Mouse (Mus musculus): ENCODE data around the gene Cobl.

Gene Cobl

GRCm38 (mm10) chr11:12311419-12311818, 153.3 kb downstream of the Cobl start:
- no peak for DNase-seq (ENCODE audit: low read depth, low spot score)

DNA sequence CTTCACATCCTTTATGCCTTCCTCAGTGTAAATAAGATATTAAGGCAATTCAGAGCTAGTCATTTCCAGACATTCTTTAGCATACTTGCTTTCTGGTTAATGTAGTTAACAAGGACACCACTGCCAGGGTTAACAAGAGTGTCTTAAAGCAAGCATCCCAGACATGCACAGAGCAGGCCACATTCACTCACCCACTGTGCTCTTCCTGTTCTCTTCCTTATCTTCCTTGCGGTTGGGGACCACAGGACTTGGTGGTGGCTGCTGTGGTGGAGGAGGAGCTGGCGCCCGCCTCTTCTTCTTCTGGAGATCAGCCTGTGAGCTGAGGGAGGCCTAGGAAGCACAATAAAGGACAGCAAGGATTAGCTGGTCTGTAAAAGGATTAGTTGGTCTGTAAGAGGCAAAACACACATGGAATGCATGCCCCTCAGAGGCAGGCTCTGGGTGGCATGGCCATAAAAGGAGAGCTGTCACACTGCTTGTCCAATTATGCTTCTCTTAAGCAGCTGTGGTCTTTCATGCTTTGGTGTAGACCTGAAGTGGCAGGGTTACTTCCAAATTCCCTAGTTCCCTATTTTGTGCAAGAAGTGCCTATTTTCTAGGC, 155.2 kb downstream of the Cobl start:
- DNase-seq (ENCODE audit: low read depth, low spot score), result no peak

GRCm38 (mm10) chr11:12304879-12305278, 159.9 kb downstream of the Cobl start:
- no peak for DNase-seq (ENCODE audit: low read depth, low spot score)

DNA sequence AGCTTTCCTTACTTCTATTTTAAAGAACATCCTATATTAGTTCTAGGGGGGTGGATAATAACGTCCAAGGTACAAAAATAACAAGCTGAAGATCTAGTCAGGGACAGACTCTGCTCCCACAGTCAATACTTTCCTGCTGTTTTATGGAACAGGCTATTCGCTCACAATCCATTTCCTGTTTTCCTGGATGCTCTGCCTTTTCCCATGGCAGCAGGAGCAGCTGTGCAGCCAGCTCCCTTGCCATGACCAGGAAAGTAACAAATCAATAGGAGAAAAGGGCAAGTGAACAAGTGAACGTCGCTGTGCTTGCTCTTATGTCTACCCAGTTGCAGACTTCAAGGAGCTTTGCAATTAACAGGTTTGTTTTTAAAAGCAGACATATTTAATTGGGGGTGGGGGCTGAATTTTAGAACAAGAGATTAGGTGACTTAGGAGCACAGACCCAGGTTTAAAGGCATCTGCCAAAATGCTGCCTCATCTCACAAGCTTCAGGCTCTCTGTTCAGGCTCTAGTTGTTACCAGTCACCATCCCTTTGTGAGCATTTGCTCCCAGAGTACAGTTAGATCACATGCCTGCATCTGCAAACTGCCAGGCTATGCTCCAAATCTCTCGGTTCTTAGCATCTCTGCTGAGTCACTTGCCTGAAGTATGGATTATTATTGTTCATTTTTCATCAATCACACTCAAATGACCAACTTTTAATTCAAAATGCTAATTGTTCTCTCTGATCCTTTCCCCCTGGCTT, 164.9 kb downstream of the Cobl start:
- peak; percentile 78 for DNase-seq (ENCODE audit: low read depth, low spot score)

- no peak for DNase-seq (ENCODE audit: low read depth, low spot score)
Measured at GRCm38 (mm10) chr11:12291654-12291935, 173.2 kb downstream of the Cobl start.

- peak; percentile 87 for DNase-seq (ENCODE audit: low read depth, low spot score)
Measured at GRCm38 (mm10) chr11:12290911-12291653, 173.7 kb downstream of the Cobl start.

DNA sequence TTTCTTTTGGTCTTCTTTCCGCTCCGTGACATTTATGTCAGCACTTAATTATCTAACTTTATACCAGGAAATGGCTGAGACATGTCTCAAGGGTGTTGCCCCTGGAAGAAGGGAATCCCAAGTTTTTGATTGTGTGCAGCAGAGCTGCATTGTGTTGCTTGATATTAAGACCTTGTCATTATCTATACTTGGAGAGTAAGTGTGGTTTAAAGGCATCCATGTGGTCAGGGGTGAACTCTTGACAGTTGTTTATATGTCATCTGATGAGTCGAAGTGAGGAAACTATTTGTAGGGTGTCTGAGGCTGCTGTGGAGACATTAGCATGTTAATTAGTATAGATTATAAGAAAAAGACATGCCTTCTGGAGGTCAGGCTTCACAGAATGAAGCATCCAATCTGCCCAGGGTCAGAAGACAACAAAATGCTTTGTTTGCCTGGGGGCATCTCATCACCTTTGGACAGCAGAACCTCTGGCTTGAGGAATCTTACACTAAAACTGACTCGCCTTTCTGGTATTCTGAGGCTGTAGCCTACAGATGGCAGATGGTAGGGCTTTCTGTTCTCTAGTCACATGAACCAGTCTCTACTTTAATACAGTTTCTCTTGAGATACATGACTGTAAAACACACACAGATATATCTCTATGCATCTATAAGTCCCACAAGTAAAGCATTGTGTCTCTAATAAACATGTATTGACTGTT, 179.3 kb downstream of the Cobl start:
- DNase-seq (ENCODE audit: low read depth, low spot score), result no peak

GRCm38 (mm10) chr11:12280711-12281110, 184.0 kb downstream of the Cobl start:
- DNase-seq (ENCODE audit: low read depth, low spot score), result no peak

DNA sequence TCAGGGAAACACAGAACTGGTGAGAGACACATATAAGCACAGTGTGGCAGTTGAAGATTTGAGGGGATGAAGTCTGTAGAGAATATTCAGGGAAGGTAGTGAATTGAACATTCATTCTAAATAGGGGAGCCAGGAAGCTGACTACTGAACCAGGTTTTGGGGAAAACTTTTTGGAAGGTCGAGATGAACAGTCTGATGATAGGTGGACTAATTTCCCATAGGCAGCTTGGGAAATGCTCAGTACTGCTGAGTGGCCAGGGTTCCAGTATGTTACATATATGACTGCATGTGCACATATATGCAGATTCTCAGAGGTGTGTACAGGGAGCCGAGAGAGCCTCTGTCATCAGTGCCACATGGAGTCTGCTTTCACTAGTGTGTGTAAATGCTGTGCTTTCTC, 190.5 kb downstream of the Cobl start:
- no peak for DNase-seq (ENCODE audit: low read depth, low spot score)

- DNase-seq (ENCODE audit: low read depth, low spot score), result no peak
Measured at GRCm38 (mm10) chr11:12273726-12274125, 191.0 kb downstream of the Cobl start.

- DNase-seq (ENCODE audit: low read depth, low spot score), result no peak
Measured at GRCm38 (mm10) chr11:12258411-12258810, 206.3 kb downstream of the Cobl start.

- no peak for DNase-seq (ENCODE audit: low read depth, low spot score)
Measured at GRCm38 (mm10) chr11:12257324-12258118, 207.2 kb downstream of the Cobl start.

DNA sequence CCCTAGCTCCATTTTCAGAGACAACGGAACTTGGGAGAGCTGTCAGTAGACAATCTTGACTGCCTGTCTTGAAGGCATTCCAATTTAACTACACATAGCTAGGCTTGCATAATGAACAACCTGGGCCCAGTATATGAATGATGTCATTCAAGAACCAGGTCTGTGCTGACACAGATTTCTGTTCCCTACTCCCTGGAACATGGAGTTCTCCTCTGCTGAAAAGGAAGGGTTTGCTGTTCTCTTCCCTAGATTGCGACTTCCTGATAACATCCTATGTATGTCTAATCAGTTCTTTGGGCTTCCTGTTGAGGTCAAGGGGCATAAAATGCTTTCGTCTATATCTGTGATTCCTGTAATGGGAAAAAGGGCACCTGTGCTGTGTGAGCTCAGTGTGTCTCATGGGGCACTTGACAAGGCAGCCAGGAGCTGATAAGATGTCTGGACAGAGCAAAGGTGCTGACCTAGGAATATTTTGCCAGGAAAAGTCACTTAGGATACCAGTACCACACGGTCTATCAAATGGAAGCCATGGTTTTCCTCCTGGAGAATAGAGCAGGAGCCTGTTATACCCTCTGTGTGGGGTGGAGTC, 219.3 kb downstream of the Cobl start:
- no peak for DNase-seq (ENCODE audit: low read depth, low spot score)

- no peak for DNase-seq (ENCODE audit: low read depth, low spot score)
Measured at GRCm38 (mm10) chr11:12236341-12236740, 228.4 kb downstream of the Cobl start.

DNA sequence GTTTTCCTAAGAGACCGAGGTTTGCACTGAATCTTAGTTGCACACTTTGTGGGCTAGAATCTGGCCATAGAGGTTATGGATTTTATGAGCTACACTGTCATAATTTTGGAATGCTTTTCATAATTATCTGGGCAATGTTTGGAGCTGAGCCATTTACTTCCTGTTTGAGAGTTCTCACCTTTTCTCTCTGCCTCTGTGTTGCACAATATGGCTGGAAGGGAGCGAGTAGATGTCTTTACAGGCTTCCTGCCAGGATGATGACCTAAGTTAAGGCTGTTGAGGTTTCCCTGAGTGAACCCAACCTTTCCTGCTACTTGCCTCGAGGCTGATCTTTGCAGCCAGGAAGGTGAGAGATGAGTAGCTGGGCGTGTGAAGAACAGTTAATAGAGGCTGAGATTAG, 229.9 kb downstream of the Cobl start:
- DNase-seq (ENCODE audit: low read depth, low spot score), result no peak

DNA sequence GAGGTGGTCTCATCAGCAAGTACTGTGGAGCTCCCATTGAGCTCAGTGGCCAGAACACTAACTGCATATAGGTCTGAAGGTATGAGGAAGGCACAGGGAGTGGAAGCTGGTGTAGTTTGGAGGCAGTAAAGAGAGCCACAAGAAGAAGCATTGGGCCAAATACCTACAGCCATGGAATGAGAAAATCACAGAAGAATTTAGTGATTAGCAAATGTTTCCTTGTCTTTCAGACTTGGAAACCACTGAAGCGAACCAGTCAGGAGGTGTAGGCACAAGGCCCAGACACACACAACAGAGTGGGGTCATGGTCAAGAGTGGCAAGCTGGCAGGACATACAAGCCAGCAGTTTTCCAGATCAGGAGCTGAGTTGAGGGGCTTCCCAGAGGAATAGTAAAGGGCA, 230.6 kb downstream of the Cobl start:
- DNase-seq (ENCODE audit: low read depth, low spot score), result no peak

GRCm38 (mm10) chr11:12232743-12233125, 232.0 kb downstream of the Cobl start:
- peak; percentile 33 for DNase-seq (ENCODE audit: low read depth, low spot score)

DNA sequence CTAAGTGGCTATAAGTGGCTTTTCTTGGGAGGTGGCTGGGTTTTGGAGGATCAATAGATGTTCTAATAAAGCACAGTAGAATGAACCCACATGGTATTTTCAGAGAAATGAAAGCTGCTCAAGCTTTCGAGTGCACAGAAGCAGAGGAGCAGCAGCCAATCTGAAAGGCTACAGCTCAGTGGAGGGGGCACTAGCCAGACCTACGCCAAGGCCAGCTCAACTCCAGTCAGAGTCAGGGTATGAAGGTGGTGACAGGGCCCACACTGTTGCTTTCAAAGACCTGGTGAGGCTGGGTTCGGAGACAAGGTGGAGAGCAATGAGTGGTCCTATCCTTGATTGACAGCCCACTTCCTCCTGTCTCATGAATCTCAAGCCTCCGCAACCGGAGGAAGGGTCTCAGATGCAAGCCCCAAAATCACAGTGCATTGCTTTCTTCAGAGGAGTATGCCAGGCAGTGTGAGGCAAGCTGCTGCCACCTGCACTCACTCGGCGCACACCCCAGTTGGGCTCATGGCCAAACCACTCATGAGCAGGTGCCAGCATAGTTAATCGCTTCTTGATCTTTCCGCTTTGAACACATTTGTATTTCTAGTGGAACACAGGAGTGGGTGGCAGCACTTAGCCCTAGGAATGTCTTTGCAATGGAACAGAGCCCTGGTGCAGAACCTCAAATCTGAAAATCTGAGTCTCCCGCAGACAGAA, 232.6 kb downstream of the Cobl start:
- DNase-seq (ENCODE audit: low read depth, low spot score), result peak; percentile 89

GRCm38 (mm10) chr11:12231481-12232035, 233.2 kb downstream of the Cobl start:
- peak; percentile 82 for DNase-seq (ENCODE audit: low read depth, low spot score)

DNA sequence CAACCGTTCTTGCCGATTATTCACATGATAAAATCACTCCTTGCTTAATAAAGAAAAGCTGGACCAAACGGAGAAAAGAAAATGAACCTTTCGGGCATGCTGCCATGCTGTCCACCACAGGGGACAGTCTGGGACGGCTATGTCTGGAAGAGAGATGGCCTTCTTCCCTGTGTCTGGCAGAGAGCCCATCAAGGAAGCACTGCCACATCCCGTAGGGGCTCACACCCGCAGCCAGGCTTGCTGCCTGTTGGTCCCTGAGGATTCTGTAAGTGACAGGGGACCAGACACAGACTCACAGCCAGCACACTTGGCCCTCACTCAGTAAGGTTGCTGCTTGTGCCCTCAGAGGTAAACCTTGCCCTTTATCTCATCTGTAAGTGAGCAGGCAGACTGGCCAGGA, 235.3 kb downstream of the Cobl start:
- DNase-seq (ENCODE audit: low read depth, low spot score), result peak; percentile 16

All from brain, adult 2 months (tissue).